8 mouse cellular contexts compared by ENCODE assay signal in genomic region chrX:99141079-99141478, GRCm38 (mm10). TPM values are rescaled to one million over a fixed set of nuclear protein-coding genes. Genes with fewer than 3 reads are reported as not detected.
DNase-seq lines count a peak whose midpoint lies in the region; ATAC-seq and TF ChIP-seq lines count a peak whose summit lies in the region.

No protein-coding gene starts in this region.

- TF ChIP-seq EP300 in lung, postnatal 0 days (IDR thresholded peaks at IDR 0.05) = no peak

- peak; percentile 85 for DNase-seq in lung, postnatal 0 days (ENCODE audit: low spot score)
- no peak for DNase-seq in cerebellum, postnatal 4 days (ENCODE audit: low spot score in 2 of 2)
- DNase-seq in gastrocnemius, postnatal 10 days = no peak
- DNase-seq in c-Kit-positive CD71-positive TER-119-positive erythroid progenitor cells, embryonic 14.5 days (ENCODE audit: low spot score) = no peak

- H3K4me2 ChIP-seq in heart, embryonic 15.5 days = peak overlapping the region; percentile 76
- no peak overlapping the region; the same call in 1 of the 2 replicates for H3K4me2 ChIP-seq in heart, embryonic 11.5 days
- H3K4me2 ChIP-seq in forebrain, embryonic 12.5 days = peak overlapping the region; percentile 82
- H3K4me2 ChIP-seq in kidney, embryonic 15.5 days = peak overlapping the region; percentile 64
- H3K4me2 ChIP-seq in lung, postnatal 0 days (replicated peaks; ENCODE audit: low read depth, low read length) = peak overlapping the region; percentile 61

- no peak overlapping the region for H3K9ac ChIP-seq in heart, embryonic 15.5 days
- H3K9ac ChIP-seq in heart, embryonic 11.5 days (ENCODE audit: low read depth, low read length) = no peak overlapping the region
- H3K9ac ChIP-seq in forebrain, embryonic 12.5 days = peak overlapping the region; percentile 94
- no peak overlapping the region for H3K9ac ChIP-seq in kidney, embryonic 15.5 days
- no peak overlapping the region for H3K9ac ChIP-seq in lung, postnatal 0 days (replicated peaks; ENCODE audit: low read depth)

- H3K4me1 ChIP-seq in heart, embryonic 15.5 days (replicated peaks) = peaks cover 36% of the 10 kb centered on the region
- H3K4me1 ChIP-seq in heart, embryonic 11.5 days (ENCODE audit: control insufficient read depth, insufficient read depth, low read length) = peaks cover 10% of the 10 kb centered on the region
- peaks cover 62% of the 10 kb centered on the region for H3K4me1 ChIP-seq in forebrain, embryonic 12.5 days
- peaks cover 44% of the 10 kb centered on the region for H3K4me1 ChIP-seq in kidney, embryonic 15.5 days
- H3K4me1 ChIP-seq in lung, postnatal 0 days (ENCODE audit: insufficient read depth, low read depth, low read length) = no peaks in the 10 kb centered on the region; the same call in 1 of the 2 replicates

- no peak overlapping the region for H3K4me3 ChIP-seq in heart, embryonic 15.5 days
- no peak overlapping the region for H3K4me3 ChIP-seq in heart, embryonic 11.5 days (ENCODE audit: low read depth, low read length)
- peak overlapping the region; percentile 79 for H3K4me3 ChIP-seq in forebrain, embryonic 12.5 days (replicated peaks)
- peak overlapping the region; percentile 72 for H3K4me3 ChIP-seq in kidney, embryonic 15.5 days (replicated peaks)
- H3K4me3 ChIP-seq in lung, postnatal 0 days (ENCODE audit: low read depth, low read length) = no peak overlapping the region

- no peaks in the 10 kb centered on the region for H3K27me3 ChIP-seq in heart, embryonic 15.5 days
- H3K27me3 ChIP-seq in heart, embryonic 11.5 days (ENCODE audit: control insufficient read depth, insufficient read depth, low read length) = peaks cover 5% of the 10 kb centered on the region
- H3K27me3 ChIP-seq in forebrain, embryonic 12.5 days = peaks cover 34% of the 10 kb centered on the region
- H3K27me3 ChIP-seq in kidney, embryonic 15.5 days = peaks cover 7% of the 10 kb centered on the region
- no peaks in the 10 kb centered on the region for H3K27me3 ChIP-seq in lung, postnatal 0 days (replicated peaks; ENCODE audit: insufficient read depth, low read length)

- no peak for ATAC-seq in heart, embryonic 15.5 days (replicated peaks; ENCODE audit: insufficient number of reproducible peaks, insufficient read depth, low FRiP score, low read depth)
- no peak for ATAC-seq in heart, embryonic 11.5 days (replicated peaks; ENCODE audit: insufficient number of reproducible peaks, low FRiP score, low TSS enrichment)
- ATAC-seq in forebrain, embryonic 12.5 days (ENCODE audit: low FRiP score) = no peak
- ATAC-seq in kidney, embryonic 15.5 days (replicated peaks; ENCODE audit: low FRiP score) = peak; percentile 26
- peak; percentile 86 for ATAC-seq in lung, postnatal 0 days

- no peaks in the 10 kb centered on the region for H3K9me3 ChIP-seq in heart, embryonic 15.5 days (replicated peaks)
- H3K9me3 ChIP-seq in heart, embryonic 11.5 days (replicated peaks; ENCODE audit: control insufficient read depth, low read length) = no peaks in the 10 kb centered on the region
- no peaks in the 10 kb centered on the region for H3K9me3 ChIP-seq in forebrain, embryonic 12.5 days
- H3K9me3 ChIP-seq in kidney, embryonic 15.5 days (replicated peaks) = no peaks in the 10 kb centered on the region
- no peaks in the 10 kb centered on the region for H3K9me3 ChIP-seq in lung, postnatal 0 days (ENCODE audit: low read length)

- TF ChIP-seq CTCF in lung, postnatal 0 days (IDR thresholded peaks at IDR 0.05) = no peak

- 57% methylated on average over 8 of the region's 8 CpGs for WGBS in heart, embryonic 15.5 days
- 75% methylated on average over 8 of the region's 8 CpGs for WGBS in heart, embryonic 11.5 days (ENCODE audit: insufficient replicate concordance)
- WGBS in forebrain, embryonic 12.5 days = 35% methylated on average over 8 of the region's 8 CpGs
- 49% methylated on average over 8 of the region's 8 CpGs for WGBS in kidney, embryonic 15.5 days
- WGBS in lung, postnatal 0 days = 27% methylated on average over 8 of the region's 8 CpGs

- H3K36me3 ChIP-seq in heart, embryonic 15.5 days = no peaks in the 10 kb centered on the region
- no peaks in the 10 kb centered on the region for H3K36me3 ChIP-seq in heart, embryonic 11.5 days (ENCODE audit: control insufficient read depth, insufficient read depth, low read length)
- H3K36me3 ChIP-seq in forebrain, embryonic 12.5 days (replicated peaks) = peaks cover 11% of the 10 kb centered on the region
- peaks cover 8% of the 10 kb centered on the region for H3K36me3 ChIP-seq in kidney, embryonic 15.5 days
- no peaks in the 10 kb centered on the region for H3K36me3 ChIP-seq in lung, postnatal 0 days (ENCODE audit: insufficient read depth, low read length)

- H3K27ac ChIP-seq in heart, embryonic 15.5 days = no peak overlapping the region
- H3K27ac ChIP-seq in heart, embryonic 11.5 days (ENCODE audit: low read depth, low read length) = no peak overlapping the region
- peak overlapping the region; percentile 91 for H3K27ac ChIP-seq in forebrain, embryonic 12.5 days
- H3K27ac ChIP-seq in kidney, embryonic 15.5 days = peak overlapping the region; percentile 56; the same call in 1 of the 2 replicates
- H3K27ac ChIP-seq in lung, postnatal 0 days (ENCODE audit: low read length) = peak overlapping the region; percentile 87

RNA-seq across cellular contexts. Expression of gene Efnb1, which starts 5.1 kb away (rescaled TPM):
- polyA plus RNA-seq in heart, embryonic 15.5 days (2015; fragmentation: Nextera tagmentation; extraction: Ambion mirVana) = 20.0 and 28.0 TPM in 2 replicates
- polyA plus RNA-seq in heart, embryonic 11.5 days (2014; fragmentation: Nextera tagmentation; extraction: Ambion mirVana) = 16.0 and 16.8 TPM in 2 replicates
- 99.2 and 106 TPM in 2 replicates for polyA plus RNA-seq in forebrain, embryonic 12.5 days (2016; fragmentation: Nextera tagmentation; extraction: Ambion mirVana)
- polyA plus RNA-seq in kidney, embryonic 15.5 days (2015; fragmentation: Nextera tagmentation; extraction: Ambion mirVana) = 62.1 and 69.5 TPM in 2 replicates
- polyA plus RNA-seq in lung, postnatal 0 days (2015; fragmentation: Nextera tagmentation; extraction: Ambion mirVana) = 45.6 and 53.0 TPM in 2 replicates
- 10 to 100 TPM; 11.3 to 17.0 TPM for total RNA-seq in gastrocnemius, postnatal 10 days (2021)

Comparison
In these comparisons a context has a peak if more than half of its experiments do, and no peak if none do; other contexts are left out.
1. ATAC-seq: peak in kidney, embryonic 15.5 days (single experiment) and lung, postnatal 0 days (single experiment); none in heart, embryonic 15.5 days (single experiment), heart, embryonic 11.5 days (single experiment) and forebrain, embryonic 12.5 days (single experiment).
2. H3K27ac ChIP-seq: peak in forebrain, embryonic 12.5 days (single experiment), kidney, embryonic 15.5 days (single experiment) and lung, postnatal 0 days (single experiment); none in heart, embryonic 15.5 days (single experiment) and heart, embryonic 11.5 days (single experiment).
3. H3K4me3 ChIP-seq: peak in forebrain, embryonic 12.5 days (single experiment) and kidney, embryonic 15.5 days (single experiment); none in heart, embryonic 15.5 days (single experiment), heart, embryonic 11.5 days (single experiment) and lung, postnatal 0 days (single experiment).